Mouse (Mus musculus): ENCODE data around the gene Nfe2l1.
"Not testable (repeated sequence)": the region's sequence is repeated elsewhere in the genome, so short reads cannot be mapped to it uniquely, and the experiment has no call there.

The Nfe2l1 gene

DNA sequence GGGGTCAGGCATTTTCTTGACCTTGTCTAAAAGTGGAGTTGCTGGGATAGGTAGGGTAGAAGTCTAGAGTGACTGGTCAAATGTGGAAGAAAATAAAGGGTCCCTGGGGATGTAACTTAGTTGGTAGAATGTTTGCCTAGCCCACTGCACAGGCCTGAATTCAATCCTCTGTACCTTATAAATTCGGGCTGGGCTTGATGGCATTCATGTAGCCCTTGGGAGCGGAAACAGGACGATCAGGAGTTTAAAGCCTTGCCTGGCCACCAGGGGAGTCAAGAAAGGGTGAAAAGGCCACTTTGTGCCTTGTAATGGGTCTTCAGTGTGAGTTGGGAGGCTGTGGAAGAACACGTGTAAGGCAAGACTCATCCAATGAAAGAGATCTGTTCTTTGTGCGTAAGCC is 39.8 kb downstream of the Nfe2l1 start:
- in situ Hi-C loops (cut with MboI, MseI) = loop anchor here in 1 of 2 experiments (10.0 kb wide), 1 partner anchor 1705 kb away; no protein-coding TSS in a partner anchor

DNA sequence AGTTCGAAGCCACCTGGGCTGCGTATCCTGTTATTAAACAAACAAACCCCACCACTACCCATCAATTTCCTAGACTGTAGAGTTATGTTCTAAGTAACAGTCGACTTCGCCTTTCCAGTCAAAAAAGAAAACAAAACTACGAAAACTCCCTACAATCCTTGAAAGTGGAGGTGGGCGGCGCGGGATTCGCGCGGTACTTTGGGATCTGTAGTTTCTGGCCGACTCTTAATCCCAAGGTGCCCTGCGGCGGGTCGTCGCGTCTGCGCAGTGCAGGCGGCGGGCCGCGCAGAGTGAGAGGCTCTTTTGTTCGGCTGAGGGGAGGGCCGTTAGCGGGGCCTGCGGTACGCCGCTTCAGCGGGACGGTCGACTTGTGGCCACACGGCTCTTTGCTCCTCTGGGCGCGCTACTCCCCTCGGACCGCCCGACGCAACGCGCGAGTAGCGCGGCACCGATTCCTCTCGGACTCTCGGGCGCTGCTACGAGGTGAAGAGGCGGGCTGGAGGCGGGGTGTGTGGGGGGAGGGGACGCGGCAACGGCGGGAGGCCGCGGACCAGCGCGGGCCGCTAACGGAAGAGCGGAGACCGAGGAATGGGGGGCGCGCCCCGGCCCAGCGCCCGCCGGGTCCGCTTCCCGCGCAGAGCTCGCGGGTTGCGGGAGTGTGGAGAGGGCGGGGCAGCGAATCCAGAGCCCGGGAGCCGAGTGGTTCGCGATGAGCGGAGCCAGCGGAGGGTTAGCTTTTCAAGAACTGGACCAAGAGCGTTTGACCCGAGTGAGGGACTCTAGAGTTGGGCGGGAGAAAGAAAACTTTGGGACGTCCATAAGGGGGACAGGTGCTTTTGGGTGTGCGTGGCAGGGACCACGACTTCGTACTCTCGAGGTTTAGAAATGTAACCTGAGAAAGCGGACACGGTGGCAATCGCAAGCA is 40.6 kb downstream of the Nfe2l1 start, which contains the start of gene Cbx1:
Cbx1 (plus strand) TSS at position 257 of the 925 bp plus-strand sequence.
- in situ Hi-C loops (cut with MboI, MseI) = no loop called here

DNA sequence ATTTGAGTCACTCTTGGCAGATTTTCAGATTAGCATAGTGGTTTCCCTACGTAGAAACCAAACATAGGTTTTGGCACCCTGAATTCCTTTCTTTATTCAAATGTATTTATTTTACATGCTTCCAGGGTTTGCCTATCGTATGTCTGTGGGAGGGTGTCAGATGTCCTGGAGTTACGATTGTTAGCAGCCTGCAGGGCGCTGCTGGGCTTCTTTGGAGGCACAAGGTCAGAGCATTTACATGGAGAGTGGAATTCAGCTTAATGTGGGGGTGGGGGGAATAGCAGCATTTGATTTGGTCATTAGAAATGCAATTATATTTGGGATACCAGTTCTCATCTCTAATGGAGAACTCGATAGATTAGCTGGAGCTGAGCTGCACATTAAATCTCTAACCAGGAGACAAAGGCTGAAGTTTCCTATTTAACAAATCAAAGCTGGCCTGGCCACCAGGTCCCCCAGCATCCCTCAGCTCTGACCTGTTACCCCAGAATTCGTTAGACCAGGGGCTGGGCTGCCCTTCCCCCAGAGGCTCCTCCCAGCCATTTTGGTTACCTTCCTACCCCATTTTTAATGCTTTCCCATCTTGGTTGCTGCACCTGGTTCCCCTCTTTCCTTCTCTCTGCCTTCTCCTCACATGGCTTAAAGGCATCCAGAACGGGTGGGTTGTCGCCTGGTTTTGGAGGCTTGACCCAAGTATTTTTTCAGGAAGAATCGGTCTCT is 42.9 kb downstream of the Nfe2l1 start:
- in situ Hi-C loops (cut with MboI, MseI) = no loop called here

DNA sequence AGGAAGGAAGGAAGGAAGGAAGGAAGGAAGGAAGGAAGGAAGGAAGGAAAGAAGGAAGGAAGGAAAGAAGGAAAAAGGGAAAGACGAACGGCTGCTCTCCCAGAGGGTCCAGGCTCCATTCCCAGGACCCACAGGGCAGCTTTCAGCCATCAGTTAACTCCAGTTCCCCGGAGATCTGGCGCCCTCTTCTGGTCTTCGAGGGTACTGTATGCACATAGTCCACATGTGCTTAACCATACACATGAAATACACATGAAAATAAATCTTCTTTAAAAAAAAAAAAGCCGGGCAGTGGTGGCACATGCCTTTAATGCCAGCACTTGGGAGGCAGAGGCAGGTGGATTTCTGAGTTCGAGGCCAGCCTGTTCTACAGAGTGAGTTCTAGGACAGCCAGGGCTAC is 44.9 kb downstream of the Nfe2l1 start:
- in situ Hi-C loops (cut with MboI, MseI) = loop anchor here (5.0 kb wide), 1 partner anchor 77 kb away; no protein-coding TSS in a partner anchor

DNA sequence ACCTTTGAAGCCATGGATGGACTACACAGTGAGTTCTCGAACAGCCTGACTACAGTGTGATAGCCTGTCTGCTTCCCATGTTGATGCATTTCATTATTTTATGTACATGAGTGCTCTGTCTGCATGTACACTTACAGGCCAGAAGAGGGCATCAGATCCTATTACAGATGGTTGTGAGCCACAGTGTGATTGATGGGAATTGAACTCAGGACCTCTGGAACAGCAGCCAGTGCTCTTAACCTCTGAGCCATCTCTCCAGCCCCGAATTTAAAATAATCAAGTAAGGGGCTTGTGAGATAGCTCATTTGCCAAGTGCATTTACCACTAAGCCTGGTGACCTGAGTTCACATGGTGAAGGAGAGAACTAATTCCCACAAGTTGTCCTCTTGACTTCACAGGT is 48.3 kb downstream of the Nfe2l1 start:
- in situ Hi-C loops (cut with MboI, MseI) = loop anchor here (5.0 kb wide), 1 partner anchor 81 kb away; no protein-coding TSS in a partner anchor

DNA sequence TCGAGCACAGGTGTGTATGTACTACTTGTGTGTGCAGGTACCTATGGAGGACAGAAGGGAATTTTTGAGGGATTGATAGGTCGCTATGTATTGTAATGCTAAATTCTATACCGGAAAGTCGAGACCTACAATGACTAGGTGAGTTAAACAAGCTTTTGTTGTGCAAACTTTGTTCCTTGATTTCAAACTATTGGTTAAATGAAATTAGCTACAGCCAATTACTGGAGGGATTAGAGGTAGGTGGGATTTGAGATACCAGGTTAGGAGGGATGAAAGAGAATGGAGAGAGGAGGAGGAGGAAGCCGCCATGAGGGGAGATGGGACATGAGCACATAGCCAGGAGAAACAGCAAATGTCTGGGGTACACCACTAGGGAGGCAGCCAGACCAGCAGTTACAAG is 49.5 kb downstream of the Nfe2l1 start:
- in situ Hi-C loops (cut with MboI, MseI) = loop anchor here (5.0 kb wide), 1 partner anchor 82 kb away; no protein-coding TSS in a partner anchor

DNA sequence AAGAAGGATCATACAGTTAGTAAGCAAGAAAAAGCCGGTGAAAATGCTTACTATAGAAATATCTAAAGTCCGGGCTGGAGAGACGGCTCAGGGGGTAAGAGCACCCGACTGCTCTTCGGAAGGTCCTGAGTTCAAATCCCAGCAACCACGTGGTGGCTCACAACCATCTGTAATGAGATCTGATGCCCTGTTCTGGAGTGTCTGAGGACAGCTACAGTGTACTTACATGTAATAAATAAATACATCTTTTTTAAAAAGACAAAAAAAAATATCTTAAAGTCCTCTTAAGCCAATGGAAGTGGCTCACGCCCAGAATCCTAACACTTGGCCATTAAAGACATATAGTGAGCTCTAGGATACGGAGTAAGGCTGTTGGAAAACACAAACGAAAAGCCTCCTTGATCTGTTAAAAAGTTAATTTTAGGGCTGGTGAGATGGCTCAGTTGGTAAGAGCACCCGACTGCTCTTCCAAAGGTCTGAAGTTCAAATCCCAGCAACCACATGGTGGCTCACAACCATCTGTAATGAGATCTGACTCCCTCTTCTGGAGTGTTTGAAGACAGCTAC is 51.6 kb downstream of the Nfe2l1 start:
- in situ Hi-C loops (cut with MboI, MseI) = not testable (repeated sequence)

DNA sequence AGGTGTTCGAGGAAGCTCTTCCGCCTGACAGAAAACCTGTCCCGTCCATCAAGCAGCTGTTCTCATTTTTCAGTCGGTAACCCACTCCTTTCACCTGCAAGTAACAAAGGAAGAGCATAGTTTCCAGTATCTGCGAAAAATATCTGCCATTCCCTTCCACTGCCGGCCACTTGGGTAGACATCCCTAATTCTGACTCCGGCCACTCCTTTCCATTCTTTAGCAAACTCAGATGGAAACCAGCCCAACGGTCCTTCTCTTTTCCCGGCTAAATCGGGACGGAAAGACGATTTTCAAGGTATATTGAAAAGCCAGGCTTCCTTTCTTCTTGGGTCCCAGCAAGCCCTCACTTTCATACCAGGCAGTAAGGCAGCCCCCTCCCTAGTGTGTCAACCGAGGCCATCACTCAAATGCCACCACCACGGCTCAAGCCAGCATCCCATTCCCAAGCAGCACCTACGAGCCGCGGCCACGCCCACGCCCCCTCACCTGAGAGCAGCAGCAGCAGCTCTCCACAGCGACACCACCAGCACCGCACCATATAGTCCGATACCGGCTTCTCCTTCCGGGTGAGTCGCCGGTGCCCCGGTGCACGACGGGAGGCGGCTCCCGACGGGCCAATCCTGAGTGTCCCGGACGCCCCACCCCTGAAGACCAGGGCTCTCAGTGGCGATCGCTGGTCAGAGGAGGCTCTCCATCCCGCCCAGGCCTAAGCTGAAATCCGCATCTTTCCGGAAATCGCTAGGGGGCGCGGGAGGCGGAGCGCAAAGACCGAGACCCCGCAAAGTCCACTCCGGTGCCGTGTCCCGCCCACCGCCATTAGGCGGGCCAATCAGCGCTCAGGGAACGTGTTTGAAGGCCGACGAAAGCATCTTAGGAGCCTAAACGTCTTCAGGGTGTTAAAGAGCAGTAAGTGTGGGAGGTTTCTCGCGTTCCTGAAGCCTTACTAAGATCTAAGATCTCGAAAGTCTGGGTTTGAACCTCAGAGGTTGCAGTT is 52.5 kb downstream of the Nfe2l1 start, which contains the start of gene Snx11:
Snx11 (minus strand) TSS at position 592 of the 995 bp plus-strand sequence.
- in situ Hi-C loops (cut with MboI, MseI) = no loop called here

DNA sequence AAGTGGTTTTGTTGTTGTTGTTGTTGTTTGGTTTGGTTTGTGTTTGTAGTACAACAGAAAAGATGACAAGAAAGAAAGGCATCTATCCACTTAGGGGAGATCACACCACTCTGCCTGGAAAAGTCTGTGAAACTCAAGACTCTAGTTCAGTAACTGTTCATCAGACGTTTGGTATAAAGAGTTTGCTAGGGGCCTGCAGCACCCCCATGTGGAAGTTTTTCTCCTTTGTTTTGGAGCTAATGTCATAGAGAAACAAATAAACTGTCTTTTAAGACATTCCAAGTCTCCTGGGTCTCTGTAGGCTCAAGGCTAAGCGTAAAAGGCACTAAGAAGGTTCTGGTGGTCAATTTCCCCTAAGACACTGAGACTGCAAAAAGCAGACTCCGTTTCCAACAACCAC is 53.7 kb downstream of the Nfe2l1 start:
- in situ Hi-C loops (cut with MboI, MseI) = no loop called here

DNA sequence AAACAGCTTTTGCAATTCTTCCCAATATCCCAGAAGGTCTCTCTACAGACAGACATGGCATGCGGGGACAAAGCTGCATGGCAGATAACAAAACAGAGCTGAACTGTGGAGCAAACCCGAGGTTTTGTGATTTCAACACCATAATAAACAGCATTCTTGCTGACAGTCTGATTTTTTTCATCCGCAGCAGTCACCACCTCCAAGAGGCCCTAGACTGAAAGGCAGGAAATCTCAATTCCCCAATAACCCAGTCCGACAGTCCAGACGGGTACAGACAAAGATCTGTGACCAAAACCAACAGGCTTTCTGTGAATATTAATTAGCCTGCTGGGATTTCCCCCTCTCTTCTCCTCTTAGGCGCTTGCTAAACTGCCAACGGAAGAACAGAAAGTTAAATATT is 54.1 kb downstream of the Nfe2l1 start:
- in situ Hi-C loops (cut with MboI, MseI) = no loop called here

DNA sequence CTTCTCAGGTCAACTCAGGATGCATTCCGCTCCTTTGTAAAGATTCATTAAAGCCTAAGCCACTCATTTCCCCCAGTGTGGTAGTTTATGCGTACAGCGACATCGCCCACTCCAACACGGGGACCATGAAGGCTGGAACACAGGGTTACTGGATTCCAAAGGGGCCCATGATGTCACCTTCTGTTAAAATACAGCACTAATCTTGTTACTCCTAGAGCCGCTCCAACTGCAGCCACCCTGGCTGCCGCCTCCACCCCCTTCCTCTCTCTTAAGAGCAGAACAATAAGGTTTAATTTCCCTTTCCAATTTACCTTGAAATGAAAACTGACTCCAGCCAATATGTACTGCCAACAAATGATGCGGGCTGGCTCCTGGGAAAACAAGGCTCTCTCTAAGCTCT is 54.7 kb downstream of the Nfe2l1 start:
- in situ Hi-C loops (cut with MboI, MseI) = no loop called here

DNA sequence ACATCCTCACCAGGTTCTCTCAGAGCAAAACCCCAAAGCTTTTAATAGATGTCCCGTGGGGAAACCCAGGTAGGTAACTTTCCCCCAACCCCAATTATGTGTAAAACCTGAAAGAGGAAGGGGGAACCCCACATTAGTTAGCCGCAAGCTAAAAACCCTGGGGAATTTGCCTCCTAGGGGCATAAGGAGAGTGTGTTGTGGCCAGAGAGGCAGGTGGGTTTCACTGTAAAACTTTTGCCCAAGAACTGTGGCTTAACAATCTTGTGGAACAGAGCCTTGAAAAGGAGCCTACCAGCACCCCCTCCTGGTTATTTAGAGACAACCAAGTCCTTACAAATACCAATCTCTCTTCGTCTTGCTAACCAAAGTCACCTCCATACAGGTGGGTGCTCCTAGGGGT is 55.2 kb downstream of the Nfe2l1 start:
- in situ Hi-C loops (cut with MboI, MseI) = no loop called here

DNA sequence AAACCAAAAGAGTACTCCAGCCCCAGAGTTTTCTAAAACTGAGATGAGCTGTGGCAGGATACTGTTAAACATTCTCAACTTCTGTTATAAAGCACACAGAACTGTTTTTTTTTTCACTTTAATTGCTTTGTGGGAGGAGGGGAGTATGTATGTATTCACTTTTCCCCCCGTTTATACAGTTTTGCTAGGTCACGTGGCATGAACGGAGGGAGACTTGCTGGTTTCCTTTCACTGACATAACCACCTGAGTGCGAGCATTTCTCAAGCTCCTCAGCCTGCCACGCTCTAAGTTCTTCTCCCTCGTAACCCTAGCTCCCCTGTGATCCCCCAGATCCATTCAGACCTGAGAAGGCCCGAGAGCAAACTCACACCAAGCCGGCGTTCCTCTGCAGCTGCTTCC is 57.4 kb downstream of the Nfe2l1 start:
- in situ Hi-C loops (cut with MboI, MseI) = no loop called here

DNA sequence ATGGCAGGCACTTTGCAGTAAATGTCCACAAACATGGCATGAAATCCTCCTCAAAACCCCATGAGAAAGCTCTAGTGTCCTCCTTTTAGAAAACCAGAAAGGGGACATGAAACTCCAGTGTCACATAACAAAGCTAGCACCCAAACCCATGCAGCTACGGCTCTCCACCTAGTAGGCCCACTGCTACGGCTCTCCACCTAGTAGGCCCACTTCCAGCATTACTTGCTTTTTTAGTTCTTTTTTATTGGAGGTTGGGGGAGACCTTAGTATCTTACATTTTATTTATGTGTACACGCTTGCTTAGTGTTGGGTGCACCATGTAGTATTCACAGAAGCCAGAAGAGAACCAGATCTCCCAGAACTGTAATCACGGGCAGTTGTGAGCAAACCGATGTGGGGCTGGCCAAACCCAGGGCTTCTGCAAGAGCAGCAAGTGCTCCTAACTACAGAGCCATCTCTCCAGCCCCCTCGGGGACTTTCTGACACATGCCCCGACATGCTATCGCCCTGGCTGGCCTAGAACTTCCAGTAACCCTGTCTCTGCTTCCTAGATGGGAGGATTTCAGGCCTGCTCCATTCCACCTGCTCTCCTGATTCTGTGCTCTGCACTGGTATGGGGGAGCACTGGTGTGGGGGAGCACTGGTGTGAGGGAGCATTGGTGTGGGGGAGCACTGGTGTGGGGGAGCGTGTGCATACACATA is 58.3 kb downstream of the Nfe2l1 start:
- in situ Hi-C loops (cut with MboI, MseI) = no loop called here

DNA sequence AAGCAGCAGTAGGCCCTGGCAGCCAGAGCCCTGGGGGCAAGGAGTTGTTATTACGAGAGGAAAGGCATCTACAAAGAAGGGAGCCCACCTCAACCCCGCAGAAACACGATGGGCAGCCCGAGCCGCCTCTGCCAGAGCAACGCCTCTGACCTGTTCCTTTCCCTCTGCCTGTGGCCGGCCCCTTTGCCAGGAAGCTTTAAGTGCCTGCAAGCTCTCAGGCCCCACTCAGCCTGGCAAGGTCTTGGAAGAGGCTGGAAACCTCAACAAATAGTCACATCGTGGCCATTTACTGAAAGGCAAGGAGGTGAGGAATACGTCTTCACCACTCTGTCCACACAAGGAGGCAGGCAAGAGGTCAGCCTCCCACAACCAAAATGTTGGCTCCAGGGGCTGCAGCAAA is 61.5 kb downstream of the Nfe2l1 start:
- in situ Hi-C loops (cut with MboI, MseI) = no loop called here
